19 mouse cellular contexts compared by ENCODE assay signal in the genomic region with DNA sequence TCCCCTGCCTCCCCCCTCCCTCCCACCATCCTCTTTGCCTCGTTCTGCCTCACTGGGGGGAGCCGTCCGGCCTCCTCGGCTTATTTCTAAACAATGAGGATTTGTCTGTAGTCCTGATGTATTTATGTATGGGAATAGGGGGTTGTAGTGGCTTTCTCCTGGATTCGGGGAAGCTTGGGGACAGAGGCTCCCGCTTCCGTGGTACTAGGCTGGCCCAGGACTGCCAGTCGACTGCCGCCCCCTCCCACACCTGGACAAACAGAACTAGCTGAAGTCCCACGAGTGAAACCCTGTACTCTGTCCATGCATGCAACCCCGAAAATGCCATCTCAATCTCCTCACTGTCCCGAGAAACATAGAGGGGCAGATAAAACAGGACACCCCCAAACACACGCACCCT. TPM values are rescaled to one million over a fixed set of nuclear protein-coding genes. Genes with fewer than 3 reads are reported as not detected.
DNase-seq lines count a peak whose midpoint lies in the region; ATAC-seq and TF ChIP-seq lines count a peak whose summit lies in the region.
"Had no signal": no experiment of that assay in that cellular context is flagged by ENCODE, and none has a peak within 500 bp of the region (broad histone marks: within the 10 kb centered on the region; RNA-seq: fewer than 3 reads in every experiment).

No protein-coding gene starts in this region.

- ATAC-seq in embryonic facial prominence, embryonic 12.5 days (ENCODE audit: insufficient number of reproducible peaks, insufficient read depth, low FRiP score, low TSS enrichment), result no peak
- ATAC-seq in limb, embryonic 12.5 days (ENCODE audit: insufficient number of reproducible peaks, insufficient read depth, low FRiP score, low TSS enrichment, low read depth), result no peak
- ATAC-seq: midbrain, embryonic 13.5 days had no signal

- DNase-seq in heart, adult 11 months, result peak; percentile 35
- DNase-seq in heart, postnatal 10 days, result no peak
- DNase-seq in natural killer cell, adult 2 months (ENCODE audit: low spot score in 2 of 2), result no peak
- DNase-seq in urinary bladder, postnatal 25 days (ENCODE audit: low spot score), result no peak
- DNase-seq in adrenal gland, postnatal 4 days (ENCODE audit: low spot score in 2 of 2), result no peak
- DNase-seq: adrenal gland, postnatal 36 days; cerebellum, adult 8-10 months; kidney, adult 2 months; lung, adult 2 months; lung, postnatal 36 days; right cerebral cortex, postnatal 25 days had no signal

- H3K36me3 ChIP-seq in E14TG2a.4 (ENCODE audit: insufficient read depth, low read length), result no peaks in the 10 kb centered on the region
- no peaks in the 10 kb centered on the region for H3K36me3 ChIP-seq in embryonic facial prominence, embryonic 12.5 days
- H3K36me3 ChIP-seq in limb, embryonic 12.5 days, result no peaks in the 10 kb centered on the region
- H3K36me3 ChIP-seq: heart, embryonic 13.5 days; midbrain, embryonic 13.5 days had no signal

- 0 out of 2 replicates have a peak overlapping the region, but pooled peaks have one; percentile 26 for H3K4me3 ChIP-seq in E14TG2a.4 (replicated peaks; ENCODE audit: low read length)
- peak overlapping the region; percentile 13 for H3K4me3 ChIP-seq in embryonic facial prominence, embryonic 12.5 days
- H3K4me3 ChIP-seq in limb, embryonic 12.5 days (replicated peaks), result peak overlapping the region; percentile 12
- H3K4me3 ChIP-seq: erythroblast, embryonic 14.5 days; heart, embryonic 13.5 days; midbrain, embryonic 13.5 days had no signal

- TF ChIP-seq CTCF in E14TG2a.4 (conservative IDR thresholded peaks at IDR 0.05; ENCODE audit: low read length), result no peak

- peaks cover 73% of the 10 kb centered on the region for H3K27me3 ChIP-seq in E14TG2a.4 (ENCODE audit: insufficient read depth, low read length)
- peaks cover 19% of the 10 kb centered on the region; the same call in 1 of the 2 replicates for H3K27me3 ChIP-seq in embryonic facial prominence, embryonic 12.5 days
- H3K27me3 ChIP-seq in limb, embryonic 12.5 days, result peaks cover 80% of the 10 kb centered on the region

- H3K27ac ChIP-seq in embryonic facial prominence, embryonic 12.5 days, result peak overlapping the region; percentile 79
- H3K27ac ChIP-seq in limb, embryonic 12.5 days, result no peak overlapping the region
- H3K27ac ChIP-seq: heart, embryonic 13.5 days; midbrain, embryonic 13.5 days had no signal

- H3K4me2 ChIP-seq in embryonic facial prominence, embryonic 12.5 days (replicated peaks), result peak overlapping the region; percentile 46
- H3K4me2 ChIP-seq in limb, embryonic 12.5 days, result peak overlapping the region; percentile 71
- H3K4me2 ChIP-seq: heart, embryonic 13.5 days; midbrain, embryonic 13.5 days had no signal

- intact Hi-C loops in heart, postnatal 10 days (cut with DNase I), result no loop called here

- no peak overlapping the region for H3K9ac ChIP-seq in embryonic facial prominence, embryonic 12.5 days
- no peak overlapping the region for H3K9ac ChIP-seq in limb, embryonic 12.5 days (replicated peaks)
- H3K9ac ChIP-seq: heart, embryonic 13.5 days; midbrain, embryonic 13.5 days had no signal

- WGBS in embryonic facial prominence, embryonic 12.5 days, result 2% methylated on average over 12 of the region's 13 CpGs
- 4% methylated on average over 13 of the region's 13 CpGs for WGBS in limb, embryonic 12.5 days

- peaks cover 57% of the 10 kb centered on the region for H3K4me1 ChIP-seq in E14TG2a.4 (replicated peaks; ENCODE audit: low read depth, low read length)
- peaks cover 67% of the 10 kb centered on the region for H3K4me1 ChIP-seq in embryonic facial prominence, embryonic 12.5 days
- peaks cover 68% of the 10 kb centered on the region for H3K4me1 ChIP-seq in limb, embryonic 12.5 days (replicated peaks)

- H3K9me3 ChIP-seq in E14TG2a.4 (ENCODE audit: low read length), result peaks cover 2% of the 10 kb centered on the region; the same call in 1 of the 2 replicates
- H3K9me3 ChIP-seq in embryonic facial prominence, embryonic 12.5 days, result no peaks in the 10 kb centered on the region
- no peaks in the 10 kb centered on the region for H3K9me3 ChIP-seq in limb, embryonic 12.5 days
- H3K9me3 ChIP-seq: heart, embryonic 13.5 days; midbrain, embryonic 13.5 days had no signal

RNA-seq across cellular contexts. Expression of a gene that starts 3.4 kb away (rescaled TPM):
- under 1 TPM; 0.53 to 0.92 TPM for total RNA-seq in heart, postnatal 10 days (2021)
- 73.0 and 75.3 TPM in 2 replicates for polyA plus RNA-seq in embryonic facial prominence, embryonic 12.5 days (2016; fragmentation: Nextera tagmentation; extraction: Ambion mirVana)
- polyA plus RNA-seq in limb, embryonic 12.5 days (2016; fragmentation: Nextera tagmentation; extraction: Ambion mirVana), result 60.3 and 72.1 TPM in 2 replicates
- 1 to 10 TPM; 4.0 to 5.6 TPM for total RNA-seq in adrenal gland, postnatal 4 days (2021)
- total RNA-seq: hematopoietic stem cell, adult 5-6 weeks had no signal
- polyA plus RNA-seq: erythroblast, embryonic 14.5 days; liver, adult 2 months had no signal
